Mouse (Mus musculus) urinary bladder, postnatal 14 days (tissue): ENCODE measurements around the gene Gm27021.

ENCODE experiments used
- DNase-seq: peaks from one replicate; pipeline ENCODE4 v3.0.0; 2021; ENCODE audit warnings: low spot score

Gm27021 gene

GRCm38 (mm10) chr8:120667561-120668373, at the start of gene Gm27021, which contains the start of gene Cox4i1:
Gene Gm27021, minus strand, starts transcription at chr8:120668079.
Gene Cox4i1, plus strand, starts transcription at chr8:120668222.
- peak; percentile 94 for DNase-seq

DNA sequence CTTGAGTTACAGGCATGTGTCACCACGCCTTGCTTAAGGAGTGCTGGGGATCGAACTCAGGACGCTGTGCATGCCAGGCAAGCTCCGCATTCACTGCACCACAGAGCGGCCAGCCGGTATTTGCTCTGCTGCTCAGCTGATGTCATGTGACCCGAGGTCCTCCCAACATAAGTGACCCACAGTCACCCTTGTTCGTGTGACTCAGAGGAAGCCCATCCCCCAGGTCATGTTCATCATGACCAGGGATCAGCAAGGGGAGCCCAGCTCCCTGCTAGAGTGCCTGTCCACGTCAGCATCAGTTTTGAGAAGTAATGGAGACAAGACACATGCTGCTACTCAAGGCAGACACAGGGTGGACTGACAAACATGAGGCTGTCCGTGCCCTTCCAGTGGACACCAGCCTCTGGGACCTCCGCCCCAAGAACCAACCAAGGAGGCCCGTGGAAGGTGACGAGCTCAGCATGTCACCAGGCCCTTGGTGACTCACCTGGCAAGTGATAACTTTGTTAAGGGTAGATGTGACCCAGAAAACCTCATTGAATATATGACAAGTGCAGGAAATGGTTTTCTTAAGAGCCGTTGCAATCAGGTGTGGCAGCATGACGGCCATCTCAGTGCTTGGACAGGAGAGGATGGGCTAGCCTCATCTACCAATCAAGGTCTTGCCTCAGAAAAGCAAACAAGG, 48.3 kb upstream of the Gm27021 start:
- no peak for DNase-seq

GRCm38 (mm10) chr8:120715200-120715599, 47.3 kb upstream of the Gm27021 start:
- no peak for DNase-seq

GRCm38 (mm10) chr8:120709176-120709575, 41.3 kb upstream of the Gm27021 start:
- no peak for DNase-seq

GRCm38 (mm10) chr8:120706193-120706592, 38.3 kb upstream of the Gm27021 start:
- no peak for DNase-seq

GRCm38 (mm10) chr8:120705163-120705562, 37.3 kb upstream of the Gm27021 start:
- DNase-seq: no peak

DNA sequence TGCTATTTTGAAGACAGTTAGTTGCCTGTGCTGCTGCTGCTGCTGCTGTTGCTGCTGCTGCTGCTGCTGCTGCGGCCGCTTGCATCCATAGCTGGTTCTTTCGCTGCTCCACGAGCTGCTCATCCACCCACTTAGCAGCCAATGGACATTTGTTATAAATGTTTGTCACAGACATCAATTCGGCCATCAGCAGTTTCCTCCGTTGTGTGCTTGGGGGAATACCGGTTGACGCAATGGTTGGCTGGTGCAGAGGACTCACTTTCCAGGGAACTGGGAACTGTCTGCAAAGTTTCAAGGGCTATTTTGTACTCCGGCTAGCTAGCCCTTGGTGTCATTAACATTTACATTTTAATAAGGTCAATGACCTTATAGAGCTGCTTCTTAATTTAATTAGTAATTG, 36.3 kb upstream of the Gm27021 start:
- no peak for DNase-seq

DNA sequence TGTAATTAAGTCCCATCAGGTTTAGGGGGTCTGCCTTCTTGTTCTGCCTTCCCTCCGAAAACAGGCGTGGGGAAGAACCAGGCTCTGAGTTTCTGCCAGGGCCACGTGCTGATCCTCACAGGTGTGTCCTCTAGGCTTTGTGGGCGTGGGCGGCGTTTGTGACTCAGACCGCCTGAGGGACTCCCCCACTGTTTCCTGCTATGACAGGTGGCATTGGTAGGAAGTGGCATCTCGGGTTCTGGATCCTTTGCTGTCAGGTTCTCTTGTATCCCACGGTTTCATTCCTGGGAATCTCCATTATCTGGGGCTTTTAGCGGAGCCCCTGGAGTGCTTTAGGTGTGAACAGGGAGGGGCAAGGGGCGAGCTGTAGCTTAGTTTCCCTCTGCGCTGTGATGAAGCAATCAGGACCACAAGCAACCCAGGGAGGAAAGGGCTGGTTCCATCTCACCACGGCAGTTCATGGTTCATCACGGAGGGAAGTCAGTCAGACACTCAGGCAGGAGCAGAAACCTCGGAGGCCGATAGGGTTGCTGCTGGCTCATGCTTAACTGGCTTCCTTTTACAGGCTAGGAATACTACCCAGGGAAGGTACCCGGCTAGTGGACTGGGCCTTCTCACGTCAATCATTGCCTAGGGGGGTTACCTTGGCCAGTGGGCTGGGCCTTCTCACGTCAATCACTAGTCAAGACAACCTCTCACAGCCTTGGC, 34.0 kb upstream of the Gm27021 start:
- peak; percentile 47 for DNase-seq

- no peak for DNase-seq
Observed at GRCm38 (mm10) chr8:120700053-120700452, 32.2 kb upstream of the Gm27021 start.

- no peak for DNase-seq
Observed at GRCm38 (mm10) chr8:120699565-120699964, 31.7 kb upstream of the Gm27021 start.

- DNase-seq: no peak
Observed at GRCm38 (mm10) chr8:120699079-120699478, 31.2 kb upstream of the Gm27021 start.

DNA sequence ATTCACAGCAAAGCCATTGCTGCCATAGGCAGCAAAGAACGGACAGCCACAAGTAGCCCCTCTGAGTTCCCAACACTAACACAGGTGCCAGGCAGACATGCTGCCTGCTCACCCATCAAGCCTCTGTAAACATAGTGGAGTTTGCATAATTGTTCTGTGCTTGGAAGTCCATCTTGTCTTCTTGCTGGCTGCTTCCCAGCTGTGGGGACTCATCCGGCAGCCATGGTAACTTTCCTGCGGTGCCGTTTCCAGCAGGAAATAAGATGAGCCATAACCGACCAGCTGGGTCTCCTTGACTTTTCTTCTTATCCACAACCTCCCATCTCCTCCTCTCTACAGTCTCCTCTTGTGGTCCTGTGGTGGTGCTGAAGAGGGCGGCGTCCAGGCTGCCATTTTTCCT, 30.5 kb upstream of the Gm27021 start:
- no peak for DNase-seq

GRCm38 (mm10) chr8:120697979-120698272, 30.0 kb upstream of the Gm27021 start:
- no peak for DNase-seq

DNA sequence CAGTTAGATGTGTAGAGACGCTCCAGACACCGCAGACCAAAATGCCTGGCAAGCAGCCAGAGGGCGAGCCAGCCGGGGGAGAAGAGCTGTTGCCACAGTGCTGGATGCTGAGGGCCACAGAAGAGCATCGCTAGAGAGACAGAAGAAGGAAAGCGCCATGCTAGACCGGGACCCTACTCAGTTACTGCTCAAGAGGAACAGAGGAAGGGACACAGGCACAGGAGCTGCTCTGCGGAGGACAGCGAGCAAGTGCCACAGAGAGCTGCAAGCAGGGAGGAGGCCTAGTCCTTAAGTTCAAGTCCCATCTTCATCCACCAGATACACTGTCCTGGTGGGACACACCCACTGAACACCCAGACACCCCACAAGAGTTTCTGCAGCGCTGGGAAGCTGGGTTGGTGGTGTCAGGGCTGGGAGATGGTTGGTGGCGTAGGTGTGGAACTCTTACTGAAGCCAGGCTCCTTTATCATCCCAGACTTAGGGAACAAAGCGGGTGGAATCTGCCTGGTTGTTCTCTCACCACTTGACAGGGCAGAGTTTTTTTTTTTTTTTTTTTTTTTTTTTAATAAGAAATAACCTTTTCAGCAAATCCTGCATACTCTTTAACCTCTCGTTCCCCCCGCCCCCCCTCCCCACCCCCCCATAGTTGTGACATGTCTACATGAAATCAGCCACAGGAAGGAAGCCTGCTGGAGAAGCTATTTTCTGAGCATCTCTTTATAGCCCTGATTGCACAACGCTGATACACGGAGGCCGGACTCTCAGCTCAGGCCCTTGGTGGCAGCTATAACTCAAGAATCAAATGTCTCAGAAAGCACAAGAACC, 29.5 kb upstream of the Gm27021 start:
- DNase-seq: peak; percentile 46

DNA sequence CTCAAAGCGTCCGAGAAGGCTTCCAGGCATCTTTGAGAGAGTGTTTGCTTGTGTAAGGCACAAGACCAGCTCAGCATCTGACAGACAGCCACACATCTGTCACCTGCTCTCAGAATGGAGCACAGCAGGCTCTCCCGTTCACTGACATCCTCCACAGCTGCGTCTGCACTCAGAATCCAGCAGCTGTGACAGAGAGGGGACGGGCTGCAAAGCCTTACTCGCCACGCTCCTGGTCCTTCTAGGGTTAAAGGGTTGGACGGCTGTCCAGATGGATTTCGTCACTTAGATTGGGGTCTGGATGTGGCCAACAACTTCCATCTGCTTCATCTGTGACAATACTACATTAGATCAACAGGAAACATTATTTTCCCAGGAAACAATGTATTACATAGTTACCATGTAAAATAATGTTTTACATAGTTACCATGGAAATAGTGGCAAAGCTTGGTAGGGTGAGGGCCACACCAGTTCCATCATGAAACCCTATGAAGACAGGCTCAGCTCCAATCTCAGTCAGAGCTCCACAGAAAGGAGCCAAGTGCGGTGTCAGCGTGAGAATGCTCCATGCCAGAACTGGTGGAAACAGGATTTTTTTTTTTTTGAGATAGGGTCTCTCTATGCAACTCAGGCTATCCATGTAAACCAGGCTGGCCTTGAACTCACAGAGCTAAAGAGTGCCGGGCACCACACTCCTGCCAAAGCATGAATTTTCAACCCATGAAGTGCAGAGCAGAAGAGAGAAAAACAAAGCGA, 28.7 kb upstream of the Gm27021 start:
- DNase-seq: no peak

GRCm38 (mm10) chr8:120693861-120694493, 26.1 kb upstream of the Gm27021 start:
- peak; percentile 71 for DNase-seq

GRCm38 (mm10) chr8:120692934-120693333, 25.1 kb upstream of the Gm27021 start:
- no peak for DNase-seq

DNA sequence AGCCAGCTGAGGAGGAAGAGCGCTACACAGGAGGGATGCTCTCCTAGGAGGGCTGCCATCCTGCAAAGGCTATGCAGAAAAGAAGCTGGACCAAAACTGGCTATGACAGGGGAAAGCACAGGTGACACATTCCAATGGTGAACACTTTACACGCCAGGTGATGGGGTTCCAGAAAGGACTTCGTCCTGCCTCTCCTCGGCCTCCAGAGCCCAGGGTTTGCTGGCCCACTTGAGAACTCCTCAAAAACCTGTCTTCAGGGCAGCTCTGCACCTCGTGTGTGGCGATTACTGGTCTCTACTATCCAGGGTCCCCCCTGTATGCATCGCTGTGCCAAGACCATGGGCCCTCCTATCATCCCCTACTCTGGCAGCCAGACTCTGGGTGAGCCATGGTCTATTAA, 20.6 kb upstream of the Gm27021 start:
- DNase-seq: no peak

DNA sequence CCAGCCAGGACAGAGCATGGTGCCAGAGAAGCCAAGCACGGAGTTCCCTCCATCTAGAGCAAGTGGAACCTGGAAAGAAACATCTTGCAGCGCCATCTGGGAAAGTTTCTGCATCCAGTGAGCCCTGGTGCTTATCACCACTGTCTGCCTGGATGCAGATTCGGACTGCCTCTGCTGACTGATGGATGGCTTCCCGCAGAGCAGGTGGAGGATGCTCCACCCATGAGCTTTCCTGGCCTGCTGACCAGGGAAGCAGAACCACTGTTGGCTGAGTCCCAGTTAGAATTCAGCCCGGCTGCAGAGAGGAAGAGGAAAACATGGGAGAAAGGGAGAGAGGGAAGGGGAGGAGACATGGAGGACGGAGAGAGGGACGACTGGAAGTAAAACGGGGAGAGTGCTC, 19.9 kb upstream of the Gm27021 start:
- DNase-seq: peak; percentile 35

GRCm38 (mm10) chr8:120686576-120686975, 18.7 kb upstream of the Gm27021 start:
- DNase-seq: no peak

- no peak for DNase-seq
Observed at GRCm38 (mm10) chr8:120686051-120686450, 18.2 kb upstream of the Gm27021 start.
